Mouse (Mus musculus) testis, adult 2 months (tissue): ENCODE measurements around the gene Cacna1b.

Experiments used
- CTCF ChIP-seq: fragments of 200-500 bp; IDR thresholded peaks from 2 replicates; pipeline ENCODE4 v1.5.1; 2012; ENCODE audit warnings: low read depth, mild to moderate bottlenecking, inconsistent platforms, low read length, moderate library complexity; ENCODE audit not compliant: control insufficient read depth, insufficient read depth, insufficient replicate concordance
- POLR2A ChIP-seq: fragments of 200-500 bp; IDR thresholded peaks from 2 replicates; pipeline ENCODE4 v1.6.1; 2012; ENCODE audit warnings: low read depth, mild to moderate bottlenecking, inconsistent platforms, low read length, moderate library complexity; ENCODE audit not compliant: control insufficient read depth

GRCm38 (mm10) chr2:24562547-24563290, 200.2 kb downstream of the Cacna1b start:
- no peak for TF ChIP-seq CTCF
- TF ChIP-seq POLR2A = no peak
